Mouse (Mus musculus) G1E-ER4 (cell line): Measurements from ENCODE around the gene Cysrt1. TPM values are rescaled to one million over a fixed set of nuclear protein-coding genes. Genes with fewer than 3 reads are reported as not detected.

ENCODE experiments used
- GATA1 ChIP-seq: IDR thresholded peaks from one replicate; pipeline ENCODE4 v1.8.0; 2012; ENCODE audit warnings: low read length, inconsistent platforms
- polyA plus RNA-seq: library from polyadenylated mRNA; stranded (reverse); fragments of >175 nt; gene quantifications from 2 replicates; pipeline ENCODE4 v1.2.3, GENCODE M21; 2012

Cysrt1 gene
- polyA plus RNA-seq, 1 experiment: not detected

GRCm38 (mm10) chr2:25271827-25272511 is 29.7 kb upstream of the Cysrt1 start, which contains the start of the genes Ssna1 and Anapc2:
Gene Ssna1, minus strand, starts transcription at chr2:25272438.
Gene Anapc2, plus strand, starts transcription at chr2:25272478.
- no peak for TF ChIP-seq GATA1

DNA sequence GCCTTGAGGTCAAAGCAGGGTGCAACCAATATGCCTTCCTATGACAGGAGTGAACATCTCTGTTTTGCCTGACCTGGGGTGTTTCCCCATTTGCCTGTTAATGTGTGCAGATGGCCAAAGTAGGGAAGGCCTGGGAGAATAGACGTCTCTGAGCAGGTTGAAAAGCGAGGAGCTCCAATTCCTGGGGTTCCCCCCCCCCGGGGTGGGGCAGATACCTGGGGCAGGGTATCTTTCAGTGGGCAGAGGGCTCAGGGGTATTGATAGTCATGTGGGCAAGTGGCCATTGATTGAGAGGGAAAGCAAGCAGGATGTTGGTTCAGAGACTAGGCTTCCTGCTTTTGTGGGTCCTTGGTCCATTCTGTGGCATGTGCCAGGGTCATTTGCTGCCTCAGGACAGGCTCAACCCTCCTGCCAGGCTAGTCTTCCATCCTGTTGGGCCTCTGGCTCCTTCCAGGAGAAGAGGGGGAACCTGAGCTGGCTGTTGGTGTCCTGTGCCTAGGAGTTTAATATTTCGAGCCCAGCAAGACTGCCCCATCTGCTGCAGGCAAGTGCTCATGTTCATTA is 25.6 kb upstream of the Cysrt1 start:
- no peak for TF ChIP-seq GATA1

- TF ChIP-seq GATA1: no peak
Measured at GRCm38 (mm10) chr2:25267241-25267640, 25.0 kb upstream of the Cysrt1 start.

GRCm38 (mm10) chr2:25266720-25267119 is 24.5 kb upstream of the Cysrt1 start:
- no peak for TF ChIP-seq GATA1

DNA sequence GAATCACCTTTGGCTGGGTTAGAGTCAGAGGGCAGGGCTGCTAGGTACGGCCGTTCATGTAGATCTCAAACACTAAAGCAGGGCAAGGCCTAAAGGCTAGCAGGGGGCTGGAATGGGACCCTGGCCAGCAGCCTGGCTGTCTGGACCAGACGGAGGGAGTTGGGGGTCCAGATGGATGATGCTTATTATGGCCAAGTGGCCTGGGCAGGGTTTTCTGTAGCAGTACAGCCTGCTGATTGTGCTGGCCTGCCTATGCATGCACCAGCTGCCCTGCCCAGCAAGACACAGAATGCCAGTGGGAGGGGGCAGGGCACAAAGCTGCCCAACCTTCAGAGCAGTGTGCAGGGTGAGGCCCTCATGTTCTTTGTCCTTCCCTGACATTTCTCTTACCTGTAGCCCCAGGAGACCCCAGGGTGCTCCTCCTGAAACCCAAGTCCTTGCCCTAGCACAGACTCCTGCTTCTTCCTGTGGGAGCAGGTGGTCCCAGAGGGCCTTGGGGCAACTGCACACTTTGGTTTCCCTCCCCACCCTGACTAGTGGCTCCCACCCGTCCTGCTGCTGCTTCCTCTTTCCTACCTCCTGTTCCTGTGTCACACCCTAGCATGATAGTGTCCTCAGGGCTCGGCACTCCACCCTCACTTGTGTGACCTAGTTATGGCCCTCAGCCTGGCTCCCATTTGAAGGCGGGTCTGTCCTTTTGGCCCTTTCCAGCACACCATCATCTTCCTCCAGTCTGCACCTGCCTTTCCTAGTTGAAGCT is 23.8 kb upstream of the Cysrt1 start:
- TF ChIP-seq GATA1: no peak

DNA sequence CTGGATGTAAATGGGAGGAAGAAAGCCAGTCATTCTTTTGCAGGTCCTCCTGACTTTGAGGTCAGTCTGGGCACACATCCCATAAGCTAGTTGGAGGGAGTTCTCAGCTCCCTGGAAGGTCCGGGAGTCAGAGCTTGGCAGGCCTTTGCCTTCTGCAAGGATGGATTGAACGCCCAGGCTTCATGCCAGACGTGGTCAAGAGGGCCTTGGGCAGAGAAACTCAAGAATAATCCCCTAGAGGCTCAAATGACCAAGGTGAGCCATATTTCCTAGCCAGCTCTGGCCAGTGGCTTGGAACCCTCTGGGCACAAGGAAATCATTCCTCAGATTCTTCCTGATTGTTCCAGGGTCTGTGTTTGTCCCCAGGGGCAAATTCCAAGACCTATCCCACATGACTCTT is 22.6 kb upstream of the Cysrt1 start:
- no peak for TF ChIP-seq GATA1

DNA sequence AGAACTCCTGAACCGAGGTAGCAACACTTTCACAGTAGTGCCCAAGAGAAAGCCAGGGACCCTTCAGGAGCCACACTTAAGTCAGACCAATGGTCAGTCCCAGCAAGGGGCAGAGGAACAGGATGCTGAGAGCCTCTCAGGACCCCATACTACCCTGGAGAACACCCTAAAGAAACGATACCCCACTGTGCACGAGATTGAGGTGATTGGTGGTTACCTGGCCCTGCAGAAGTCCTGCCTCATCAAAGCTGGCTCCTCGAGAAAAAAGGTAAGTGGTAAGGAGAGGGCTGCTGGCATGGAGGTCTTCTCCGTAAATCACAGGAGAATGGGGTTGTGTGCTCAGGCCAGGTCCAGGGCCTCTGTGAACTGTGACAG is 22.0 kb upstream of the Cysrt1 start:
- no peak for TF ChIP-seq GATA1

- TF ChIP-seq GATA1: no peak
Measured at GRCm38 (mm10) chr2:25263623-25264285, 21.5 kb upstream of the Cysrt1 start.

DNA sequence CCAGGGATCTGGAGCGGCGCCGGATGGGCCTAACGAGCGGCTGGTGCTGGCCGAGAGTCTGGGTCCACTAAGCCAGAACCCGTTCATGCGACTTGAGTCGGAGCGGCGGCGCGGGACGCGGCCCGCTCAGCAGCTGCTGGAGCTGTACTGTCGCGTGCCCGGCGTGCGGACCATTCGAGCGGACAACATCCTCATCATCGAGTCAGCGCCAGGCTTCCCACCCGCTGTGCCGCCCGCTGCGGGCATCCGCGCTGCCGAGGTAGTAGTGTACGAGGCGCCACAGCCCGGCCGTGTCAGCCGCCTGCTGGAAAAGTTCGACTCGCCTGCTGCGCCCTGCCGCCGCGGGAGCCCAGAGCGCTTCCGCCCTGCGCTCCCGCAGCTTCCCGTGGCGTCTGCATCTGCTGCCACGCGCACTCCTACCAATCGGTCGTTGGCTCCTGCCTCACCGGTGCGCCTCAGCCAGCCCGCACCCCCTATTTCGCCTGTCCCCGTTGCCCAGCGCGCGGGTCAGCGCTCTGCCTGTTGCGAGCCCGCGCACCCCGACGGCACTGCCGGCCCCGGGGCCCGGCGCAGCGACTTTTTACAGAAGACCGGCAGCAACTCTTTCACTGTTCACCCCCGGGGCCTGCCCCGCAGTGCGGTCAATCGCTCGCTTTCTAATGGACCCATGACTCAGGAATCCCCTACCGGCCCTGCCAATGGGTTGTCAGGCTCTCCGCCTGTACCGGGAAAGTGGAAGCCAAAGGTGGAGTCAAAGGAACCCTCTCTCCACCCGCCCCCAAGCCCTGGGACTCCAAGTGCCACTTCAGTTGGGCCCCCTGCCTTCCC is 20.8 kb upstream of the Cysrt1 start:
- no peak for TF ChIP-seq GATA1

- no peak for TF ChIP-seq GATA1
Measured at GRCm38 (mm10) chr2:25262291-25262767, 20.1 kb upstream of the Cysrt1 start, which contains the start of gene Tprn. Gene Tprn, plus strand, starts transcription at chr2:25262618.

DNA sequence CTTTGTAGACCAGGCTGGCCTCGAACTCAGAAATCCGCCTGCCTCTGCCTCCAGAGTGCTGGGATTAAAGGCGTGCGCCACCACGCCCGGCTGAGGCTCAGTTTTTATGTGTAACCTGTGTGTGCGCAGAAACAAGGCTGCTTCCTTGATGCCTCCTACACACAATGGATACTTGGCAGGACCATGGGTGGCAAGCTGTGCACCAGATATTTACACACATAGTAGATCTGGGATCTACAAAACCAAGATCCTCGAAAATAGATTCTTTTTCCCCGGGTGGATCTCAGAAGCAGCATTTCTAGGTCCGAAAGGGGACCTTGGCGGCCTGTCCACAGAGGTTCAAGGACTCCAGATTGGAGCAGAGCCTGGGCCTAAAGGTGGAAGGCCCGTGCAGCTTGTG is 19.6 kb upstream of the Cysrt1 start:
- no peak for TF ChIP-seq GATA1

DNA sequence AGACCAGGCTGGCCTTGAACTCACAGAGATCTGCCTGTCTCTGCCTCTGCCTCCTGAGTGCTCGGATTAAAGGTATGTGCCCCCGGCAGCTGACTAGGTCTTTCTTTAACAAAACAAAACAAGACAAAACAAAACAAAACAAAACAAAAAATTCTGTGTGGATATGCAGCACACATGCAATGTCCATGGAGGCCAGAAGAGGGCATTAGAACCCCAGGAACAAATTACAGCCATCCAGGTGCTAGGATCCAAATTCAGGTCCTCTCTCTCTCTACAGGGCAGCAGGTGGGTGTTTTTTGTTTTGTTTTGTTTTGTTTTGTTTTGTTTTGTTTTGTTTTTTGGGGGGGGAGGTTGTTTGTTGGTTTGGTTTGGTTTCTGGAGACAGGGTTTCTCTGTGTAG is 16.6 kb upstream of the Cysrt1 start:
- TF ChIP-seq GATA1: no peak

DNA sequence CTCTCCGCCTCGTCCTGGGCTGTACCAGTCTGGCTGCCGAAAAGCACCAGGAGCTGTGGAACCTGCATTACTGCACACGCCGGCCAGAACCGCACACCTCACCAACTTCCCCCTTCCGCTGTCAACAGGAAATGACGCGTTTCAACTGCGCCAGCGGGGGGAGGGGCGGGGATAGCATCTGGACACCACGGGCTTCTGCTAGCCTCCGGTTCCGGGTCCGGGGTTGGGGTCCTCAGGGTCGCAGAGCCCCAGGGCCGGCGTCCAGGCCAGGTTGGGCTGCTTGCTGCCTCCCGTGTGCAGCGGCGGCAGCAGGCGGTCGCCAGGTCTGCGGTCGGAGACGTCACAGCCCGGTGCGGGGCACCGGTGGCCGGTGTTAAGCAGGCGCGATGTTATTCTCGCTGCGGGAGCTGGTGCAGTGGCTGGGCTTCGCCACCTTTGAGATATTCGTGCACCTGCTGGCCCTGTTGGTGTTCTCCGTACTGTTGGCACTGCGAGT is 13.1 kb upstream of the Cysrt1 start, which contains the start of gene Tmem203:
Gene Tmem203 (plus strand): TSS at position 156 of the 496 bp plus-strand sequence.
- TF ChIP-seq GATA1: no peak

- no peak for TF ChIP-seq GATA1
Measured at GRCm38 (mm10) chr2:25252331-25252730, 10.1 kb upstream of the Cysrt1 start.

DNA sequence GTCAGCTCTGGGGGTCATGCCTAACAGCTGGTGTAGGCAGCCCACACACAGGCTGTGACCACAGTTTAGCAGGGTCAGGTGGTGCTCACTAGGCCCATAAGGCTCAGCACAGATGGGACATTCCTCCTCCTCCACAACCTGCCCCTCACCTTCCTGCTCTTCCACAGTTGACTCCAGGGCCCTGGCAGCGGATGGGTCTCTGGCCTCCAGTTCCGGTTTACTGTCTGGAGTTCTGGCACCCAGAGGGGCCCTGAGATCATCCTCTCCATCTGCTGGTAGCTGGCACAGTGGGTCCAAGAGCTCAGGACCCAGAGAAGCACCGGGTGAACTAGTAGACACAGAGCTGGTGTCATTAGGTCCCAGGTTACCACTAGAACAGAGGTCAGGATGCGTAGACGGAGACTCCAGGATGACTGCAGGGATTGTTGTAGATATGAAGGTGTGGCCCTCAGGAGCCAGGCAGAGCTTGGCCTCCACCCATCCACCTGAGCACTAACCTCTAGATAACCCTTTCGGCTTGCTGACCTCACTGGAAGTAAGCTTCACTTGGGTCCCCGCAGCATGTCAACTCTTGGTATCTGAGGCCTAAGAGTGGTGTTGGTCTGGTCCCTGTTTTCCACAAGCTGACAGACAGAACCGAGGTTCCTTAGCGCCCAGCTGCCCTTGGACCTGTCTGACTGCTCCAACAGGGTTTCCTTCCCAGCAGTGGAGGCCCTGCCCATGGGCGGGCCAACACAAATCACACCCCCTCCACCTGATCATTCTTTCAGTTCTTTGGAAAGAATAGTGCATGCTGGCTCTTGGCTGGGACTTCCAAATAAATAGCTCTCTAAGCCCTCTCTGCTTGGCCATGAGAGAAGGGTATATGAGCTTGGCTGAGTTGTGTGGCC is 4.2 kb upstream of the Cysrt1 start, which contains the start of gene AL732309.1:
Gene AL732309.1 (minus strand): TSS at position 681 of the 890 bp plus-strand sequence.
- no peak for TF ChIP-seq GATA1
